Mouse (Mus musculus) thymus, postnatal 36 days (tissue): ENCODE results near the gene Snx20.

Experiments
- DNase-seq, 2 experiments: peaks; one replicate each; pipeline ENCODE4 v3.0.0; 2022; ENCODE audit warnings: mixed read lengths in 2 of 2

The Snx20 gene

DNA sequence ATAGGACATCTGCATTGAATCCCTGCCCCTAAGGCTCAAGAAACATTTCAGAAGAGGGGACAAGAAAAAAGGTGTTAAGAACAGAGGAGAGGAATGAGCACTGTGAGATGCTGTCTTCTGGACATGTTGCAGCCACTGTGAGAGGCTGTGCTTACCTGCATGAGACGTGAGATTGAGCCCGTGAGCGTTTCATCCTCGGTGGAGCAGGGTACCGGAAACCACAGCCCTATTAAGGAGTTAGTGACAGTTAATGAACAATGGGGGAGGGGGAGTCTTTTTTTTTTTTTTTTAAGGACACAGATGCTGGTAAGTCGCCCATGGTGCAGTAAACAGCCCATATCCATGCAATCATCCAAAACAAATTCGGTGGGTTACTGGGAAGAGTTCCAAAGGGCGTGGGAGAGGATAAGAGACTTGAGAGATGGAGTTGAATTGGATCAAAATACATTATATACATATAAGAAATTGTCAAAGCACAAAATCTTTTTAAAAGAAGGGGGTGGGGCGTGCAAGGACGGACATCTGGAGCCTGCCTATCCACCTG, 32.4 kb downstream of the Snx20 start:
- DNase-seq = no peak

DNA sequence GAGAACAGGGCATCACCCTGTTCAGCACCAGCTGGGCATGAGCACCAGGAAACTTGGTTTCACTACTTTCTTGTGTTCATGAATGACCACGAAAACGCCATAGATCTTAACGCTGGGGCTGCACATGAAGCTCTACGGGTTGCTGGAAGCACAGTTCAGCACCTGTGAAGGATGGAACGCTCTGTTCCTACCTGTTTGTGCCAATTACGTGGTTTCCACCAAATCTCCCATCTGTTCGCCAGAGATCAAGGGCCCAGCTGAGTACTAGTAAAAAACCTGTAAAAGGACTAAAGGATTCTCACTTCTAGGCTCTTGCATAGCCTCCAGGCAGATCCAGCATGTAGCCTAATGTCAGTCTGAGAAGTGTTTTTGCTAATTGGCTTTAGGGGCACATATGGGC, 36.4 kb downstream of the Snx20 start:
- no peak for DNase-seq

DNA sequence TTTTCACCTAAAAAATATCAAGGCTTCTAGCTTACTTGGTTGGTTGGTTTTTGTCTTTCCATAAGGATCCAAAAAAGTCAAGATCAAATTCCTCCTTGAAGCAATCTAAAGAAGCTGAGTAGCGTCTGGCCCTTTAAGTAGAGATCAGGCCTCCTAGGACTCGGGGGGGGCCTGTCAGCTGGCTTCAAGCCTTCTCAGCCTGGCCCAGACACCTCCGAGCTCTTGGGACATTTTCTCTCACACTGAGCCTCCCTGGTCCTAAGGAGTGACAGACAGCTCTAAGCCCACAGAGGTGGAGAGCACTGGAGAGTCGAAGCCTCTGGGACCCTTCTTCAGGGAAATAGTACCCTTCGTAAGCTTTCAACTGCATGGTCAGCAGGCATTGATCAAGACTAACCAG, 37.4 kb downstream of the Snx20 start:
- DNase-seq = no peak

DNA sequence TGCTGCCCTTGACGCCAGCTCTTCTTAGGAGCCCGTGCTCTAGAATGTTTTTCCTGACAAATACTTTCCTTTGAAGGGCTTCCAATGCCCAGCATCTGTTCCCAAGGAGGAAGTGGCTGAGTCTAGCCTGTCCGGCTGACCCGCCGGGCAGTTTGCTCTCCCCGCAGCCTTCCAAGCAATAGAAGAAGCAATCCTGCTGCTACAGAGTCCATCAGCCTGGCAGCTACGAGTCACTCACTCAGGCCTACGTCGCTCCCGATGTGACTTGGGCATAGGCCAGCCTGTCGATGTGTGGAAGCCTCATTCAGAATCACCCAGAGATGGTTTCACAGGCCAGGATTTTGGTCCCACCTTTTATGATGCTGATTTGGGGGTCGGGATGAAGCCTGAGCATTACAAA, 39.9 kb downstream of the Snx20 start:
- no peak for DNase-seq

DNA sequence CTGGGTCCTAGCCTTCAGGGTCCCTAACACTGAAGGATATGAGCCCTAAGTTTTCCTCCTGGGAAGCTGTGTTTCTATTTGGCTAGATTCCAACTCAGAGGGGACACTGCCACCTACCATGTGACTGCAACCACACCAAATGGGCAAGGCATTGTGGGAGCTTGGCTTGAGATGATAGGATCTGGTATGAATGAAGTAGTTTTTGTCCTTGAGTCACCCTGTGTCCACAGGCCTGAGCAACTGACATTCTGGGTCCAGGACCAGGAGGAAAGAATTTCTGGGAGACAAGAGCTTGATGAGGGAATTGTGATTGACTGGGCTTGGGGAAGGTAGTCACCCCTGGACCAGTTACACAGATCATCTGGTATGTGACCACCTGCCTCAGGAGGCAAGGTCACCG, 42.0 kb downstream of the Snx20 start:
- DNase-seq = no peak

DNA sequence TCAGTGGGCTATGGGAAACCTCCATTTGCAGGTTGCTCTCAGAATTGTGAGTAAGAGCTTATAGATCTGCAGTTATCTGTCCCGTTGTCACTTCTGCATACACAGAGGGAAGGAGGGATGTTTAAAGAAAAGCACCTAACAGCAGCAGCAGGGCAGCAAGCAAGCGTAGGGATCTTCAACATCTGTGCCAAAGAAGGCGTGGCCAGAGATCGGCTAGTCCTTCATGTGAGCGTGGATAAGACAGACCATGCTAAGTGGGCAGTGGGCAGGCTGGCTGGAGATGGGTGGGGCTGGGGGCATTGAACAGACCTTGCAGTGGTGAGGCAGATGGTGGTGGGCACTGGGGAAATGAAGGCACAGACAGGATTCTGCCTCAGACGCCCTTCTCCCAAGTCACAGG, 45.7 kb downstream of the Snx20 start:
- no peak for DNase-seq

DNA sequence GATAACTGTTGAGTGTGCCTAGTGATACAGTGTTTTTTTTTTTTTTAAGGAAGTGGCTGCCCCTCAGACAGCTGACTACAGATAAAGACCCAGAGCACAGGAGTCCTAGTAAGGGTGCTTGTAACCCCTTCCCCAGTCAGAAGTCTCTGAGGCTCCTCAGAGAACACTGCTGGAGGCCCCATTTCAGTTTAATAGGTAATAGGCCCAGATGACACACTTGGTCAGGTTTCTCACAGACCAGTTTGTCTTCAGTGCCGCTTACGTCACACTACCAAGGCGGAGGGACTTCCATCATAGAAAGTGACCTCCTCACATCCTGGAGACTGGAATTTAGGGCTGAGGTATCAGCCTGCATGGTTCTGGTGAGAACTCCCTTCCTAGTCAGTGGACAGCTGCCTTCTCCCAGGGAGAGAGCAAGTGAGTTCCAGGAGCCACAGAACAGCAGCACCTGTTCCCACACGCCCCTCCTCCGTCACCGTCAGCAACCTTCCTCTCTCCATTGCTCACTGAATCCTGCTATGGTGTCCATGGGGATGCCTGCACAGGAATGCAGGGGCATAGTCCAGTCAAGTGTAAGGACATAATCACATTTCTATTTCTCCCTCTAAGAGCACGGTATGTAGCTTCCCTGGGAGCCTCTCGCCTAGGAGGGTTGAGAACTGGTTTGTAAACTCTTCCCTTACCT, 47.6 kb downstream of the Snx20 start:
- DNase-seq = no peak

DNA sequence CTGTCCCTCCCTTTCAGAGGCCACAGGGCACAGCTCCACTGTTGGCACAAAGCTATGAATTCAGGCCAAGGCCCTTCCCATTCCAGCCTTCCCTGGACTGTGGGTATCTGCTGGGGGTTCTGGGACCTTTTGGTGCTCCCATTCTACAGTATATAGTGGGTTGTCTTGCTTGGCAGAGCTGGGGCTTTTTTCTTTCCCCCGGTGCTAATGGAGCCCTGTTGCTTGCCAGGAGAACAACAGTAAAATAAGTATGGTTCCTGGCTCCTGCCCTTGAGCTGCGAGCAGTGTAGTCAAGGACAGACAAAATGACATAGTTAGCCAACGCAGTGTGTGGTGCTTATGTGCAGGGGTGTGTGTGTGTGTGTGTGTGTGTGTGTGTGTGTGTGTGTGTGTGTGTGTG, 52.1 kb downstream of the Snx20 start:
- no peak for DNase-seq

DNA sequence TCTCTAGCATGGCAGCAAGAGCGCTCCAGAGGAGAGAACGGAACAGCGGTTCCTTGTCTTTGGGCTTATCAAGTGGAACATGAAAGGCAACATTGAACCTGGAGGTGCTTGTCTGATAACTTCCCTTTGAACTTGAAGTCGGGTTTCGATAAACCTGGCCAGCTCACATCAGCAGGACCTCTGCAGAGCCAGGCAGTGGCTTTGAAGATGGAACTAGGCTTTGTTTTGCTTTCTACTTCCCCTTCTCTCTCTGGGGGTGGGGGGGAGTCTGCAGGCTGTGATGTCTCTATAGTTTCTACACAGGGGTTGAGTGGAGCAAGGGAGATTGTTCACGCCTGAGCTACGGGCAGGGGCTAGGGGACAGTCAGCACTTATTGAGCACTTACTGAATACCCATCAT, 55.1 kb downstream of the Snx20 start:
- no peak for DNase-seq

DNA sequence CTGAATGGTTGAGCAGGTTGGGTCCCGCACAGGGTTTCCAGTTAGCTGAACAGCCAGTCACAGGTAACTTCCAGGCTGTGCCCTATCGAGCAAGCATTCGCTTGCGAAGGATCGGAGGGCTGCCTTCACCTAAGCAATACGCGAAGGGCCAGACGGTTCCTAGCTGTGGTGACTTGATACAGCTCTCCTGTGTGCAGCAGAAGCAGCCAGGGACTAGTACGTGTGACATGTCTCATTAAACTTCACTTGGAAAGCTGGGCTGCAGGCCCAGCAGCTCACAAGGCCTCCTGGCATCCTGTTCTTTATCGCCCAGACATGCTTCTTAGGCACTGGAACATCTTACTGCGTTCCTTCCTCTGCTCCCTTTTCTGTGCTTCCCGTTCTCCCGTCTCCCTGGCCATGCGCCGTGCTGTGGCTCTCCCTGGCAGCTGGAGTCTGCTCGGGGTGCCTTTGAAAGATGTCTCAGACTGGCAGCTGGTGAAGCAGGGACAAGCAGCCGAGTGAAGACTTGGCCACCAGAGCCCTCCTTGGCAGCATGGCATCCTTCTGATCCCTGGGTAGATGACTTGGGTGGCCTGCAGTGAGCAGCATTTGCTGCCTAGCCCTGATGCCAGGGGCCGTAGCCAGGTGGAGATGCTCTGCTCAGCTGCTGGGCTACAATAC, 56.1 kb downstream of the Snx20 start:
- no peak for DNase-seq

DNA sequence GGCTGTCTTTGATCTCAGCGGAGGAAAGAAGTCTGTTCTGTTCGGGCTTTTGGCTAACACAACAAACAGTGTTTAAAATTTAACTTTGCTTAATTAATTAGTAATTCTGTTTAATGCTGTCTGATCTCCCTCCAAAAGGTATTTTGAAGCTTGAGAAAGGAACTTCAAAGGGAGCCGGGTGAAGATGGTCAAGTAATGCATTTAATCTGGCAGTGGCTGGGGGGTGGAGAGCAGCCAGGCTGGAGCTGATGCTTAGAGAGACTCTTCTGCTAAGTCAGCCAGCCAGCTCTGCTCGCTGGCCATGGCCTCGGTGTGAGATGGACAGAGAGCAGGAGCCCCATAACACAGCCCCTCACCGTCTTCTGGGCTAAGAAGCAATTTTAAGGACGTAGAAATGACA, 56.7 kb downstream of the Snx20 start:
- DNase-seq = no peak

DNA sequence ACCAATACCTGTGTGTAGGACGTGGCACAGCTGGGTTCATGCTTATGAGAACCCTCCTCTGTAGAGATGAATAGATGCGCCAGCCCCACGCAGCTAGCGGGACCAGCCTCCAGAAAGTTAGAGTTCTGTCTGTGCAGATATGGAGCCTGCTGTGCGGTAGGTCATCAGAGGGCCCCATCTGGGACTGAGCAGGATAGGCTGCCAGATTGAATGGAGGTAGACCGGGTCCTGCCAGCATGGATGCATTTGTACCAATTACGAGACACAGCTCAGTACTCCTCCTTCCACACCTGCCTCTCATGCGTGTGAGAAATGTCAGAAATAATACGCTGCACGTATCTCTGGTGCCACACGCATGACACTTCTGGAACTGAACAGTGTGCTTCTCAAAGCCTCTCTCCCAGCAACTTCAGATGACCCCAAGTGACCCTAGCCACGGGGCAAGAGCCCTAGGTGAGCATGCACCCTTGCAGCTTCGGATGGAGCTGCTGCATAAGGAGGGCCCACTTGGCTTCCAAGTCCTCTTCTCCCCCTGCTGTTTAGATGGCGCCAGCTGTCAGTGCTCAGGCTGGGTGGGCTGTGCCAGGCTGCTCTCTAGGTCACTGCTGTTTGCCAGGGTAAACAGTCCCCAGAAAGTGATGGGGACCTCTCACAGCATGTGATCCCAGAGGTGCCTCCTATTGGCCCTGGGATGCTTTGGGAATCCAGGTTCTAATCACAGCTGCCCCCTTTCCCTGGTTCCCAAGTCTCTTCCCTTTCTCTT, 57.3 kb downstream of the Snx20 start:
- no peak for DNase-seq

DNA sequence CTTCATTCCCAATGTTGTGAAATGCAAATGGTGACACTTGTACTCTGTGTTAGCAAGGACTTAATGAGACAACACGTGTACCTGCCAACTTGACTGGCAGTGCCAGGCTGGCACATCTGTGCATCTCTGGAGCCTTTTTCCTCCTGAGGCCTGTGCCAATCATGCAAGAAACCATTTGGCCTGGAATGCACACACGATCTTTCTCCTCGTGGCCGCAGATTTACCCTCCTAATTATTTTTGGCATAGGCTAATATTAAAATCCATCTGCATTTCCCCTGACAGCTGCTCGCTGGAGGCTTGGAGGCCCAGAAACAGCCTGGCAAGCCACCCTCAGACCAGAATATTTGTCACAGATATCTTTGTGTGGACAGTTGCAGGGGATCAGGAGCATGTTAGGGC, 58.3 kb downstream of the Snx20 start:
- DNase-seq = no peak
